Mouse (Mus musculus) thymus, postnatal 0 days (tissue): ENCODE data around the gene Cept1. TPM values are rescaled to one million over a fixed set of nuclear protein-coding genes. Genes with fewer than 3 reads are reported as not detected.

Source experiments
- DNase-seq: peaks from one replicate; pipeline ENCODE4 v3.0.0-alpha.2; 2015; ENCODE audit warnings: low spot score
- polyA plus RNA-seq: library from polyadenylated mRNA; unstranded; fragments of >200 nt; fragmentation: Nextera tagmentation; extraction: Ambion mirVana; gene quantifications from 2 replicates; pipeline ENCODE4 v1.2.1, GENCODE M21; 2015

The Cept1 gene
- polyA plus RNA-seq, 1 experiment from 2014 or later: 66.8 TPM

GRCm38 (mm10) chr3:106495346-106496044, 52.1 kb downstream of the Cept1 start:
- DNase-seq: no peak

GRCm38 (mm10) chr3:106494417-106494950, 53.1 kb downstream of the Cept1 start:
- DNase-seq: no peak

GRCm38 (mm10) chr3:106493882-106494281, 53.7 kb downstream of the Cept1 start:
- DNase-seq: no peak

- DNase-seq: no peak
Observed at GRCm38 (mm10) chr3:106493202-106493601, 54.4 kb downstream of the Cept1 start.

- DNase-seq: no peak
Observed at GRCm38 (mm10) chr3:106492723-106493122, 54.9 kb downstream of the Cept1 start.

GRCm38 (mm10) chr3:106490239-106490638, 57.4 kb downstream of the Cept1 start:
- no peak for DNase-seq

- no peak for DNase-seq
Observed at GRCm38 (mm10) chr3:106487551-106487950, 60.1 kb downstream of the Cept1 start.

- DNase-seq: peak; percentile 70
Observed at GRCm38 (mm10) chr3:106485810-106486209, 61.8 kb downstream of the Cept1 start.

GRCm38 (mm10) chr3:106484861-106485260, 62.7 kb downstream of the Cept1 start:
- no peak for DNase-seq

- no peak for DNase-seq
Observed at GRCm38 (mm10) chr3:106483796-106484405, 63.7 kb downstream of the Cept1 start.

GRCm38 (mm10) chr3:106483297-106483696, 64.3 kb downstream of the Cept1 start:
- no peak for DNase-seq

- peak; percentile 82 for DNase-seq
Observed at GRCm38 (mm10) chr3:106482281-106483081, 65.1 kb downstream of the Cept1 start, which contains the start of gene Dennd2d. Dennd2d (plus strand) TSS chr3:106482405.

GRCm38 (mm10) chr3:106476863-106477262, 70.7 kb downstream of the Cept1 start:
- DNase-seq: peak; percentile 34

- DNase-seq: peak; percentile 60
Observed at GRCm38 (mm10) chr3:106474210-106474609, 73.4 kb downstream of the Cept1 start.

GRCm38 (mm10) chr3:106464750-106465149, 82.9 kb downstream of the Cept1 start:
- DNase-seq: peak; percentile 50

- DNase-seq: no peak
Observed at GRCm38 (mm10) chr3:106462493-106462892, 85.1 kb downstream of the Cept1 start.

- DNase-seq: peak; percentile 76
Observed at GRCm38 (mm10) chr3:106462059-106462470, 85.5 kb downstream of the Cept1 start.

GRCm38 (mm10) chr3:106457298-106457869, 90.2 kb downstream of the Cept1 start:
- DNase-seq: no peak

GRCm38 (mm10) chr3:106452616-106453015, 95.0 kb downstream of the Cept1 start:
- peak; percentile 35 for DNase-seq
